Mouse (Mus musculus): Measurements from ENCODE around the gene Slc29a3.
"Not testable (repeated sequence)": the region's sequence is repeated elsewhere in the genome, so short reads cannot be mapped to it uniquely, and the experiment has no call there.

Slc29a3 gene

DNA sequence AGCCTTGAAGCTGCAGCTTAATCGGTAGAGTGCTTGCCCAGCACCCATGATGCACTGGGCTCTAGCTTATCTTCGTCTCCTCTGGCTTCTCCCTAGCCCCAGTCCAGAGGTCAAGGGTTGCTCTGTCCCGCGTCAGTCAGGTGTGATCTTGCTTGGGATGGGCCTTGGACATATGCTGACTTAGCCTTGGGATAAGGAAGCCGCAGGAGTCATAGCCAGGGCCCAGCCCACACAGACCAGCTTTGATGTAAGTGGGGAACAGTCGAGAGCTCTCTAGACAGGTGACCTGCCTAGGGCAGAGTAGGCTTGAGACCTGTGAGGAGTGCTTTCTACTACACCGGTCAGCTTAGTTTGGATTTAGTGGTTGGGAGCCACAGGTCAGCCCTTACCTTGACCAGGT is 14.8 kb upstream of the Slc29a3 start:
- DNase-seq (ENCODE audit: low spot score in 2 of 2) = no peak

GRCm38 (mm10) chr10:60762126-60762525 is 9.5 kb upstream of the Slc29a3 start:
- no peak for DNase-seq (ENCODE audit: low spot score in 2 of 2)

DNA sequence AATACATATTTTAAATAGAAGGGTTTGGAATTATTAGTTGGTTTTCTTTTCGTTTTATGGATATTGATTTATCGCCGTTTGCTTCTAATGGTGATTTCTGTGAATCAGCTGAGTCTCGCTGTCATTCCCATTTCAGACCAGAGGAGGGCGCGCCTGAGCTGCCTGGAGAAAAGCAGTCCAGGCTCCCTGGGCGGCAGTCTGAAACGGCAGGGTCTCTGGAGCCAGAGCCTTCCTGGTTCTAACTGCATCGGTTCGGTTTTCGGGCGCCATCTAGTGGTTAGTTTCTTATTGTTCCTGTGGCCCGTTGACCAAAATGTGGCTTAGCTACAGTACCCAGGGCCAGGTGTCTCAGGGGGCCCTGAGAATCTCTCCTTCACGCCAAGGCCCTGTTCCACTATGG is 7.8 kb upstream of the Slc29a3 start:
- DNase-seq (ENCODE audit: low spot score in 2 of 2) = peak; percentile 87

DNA sequence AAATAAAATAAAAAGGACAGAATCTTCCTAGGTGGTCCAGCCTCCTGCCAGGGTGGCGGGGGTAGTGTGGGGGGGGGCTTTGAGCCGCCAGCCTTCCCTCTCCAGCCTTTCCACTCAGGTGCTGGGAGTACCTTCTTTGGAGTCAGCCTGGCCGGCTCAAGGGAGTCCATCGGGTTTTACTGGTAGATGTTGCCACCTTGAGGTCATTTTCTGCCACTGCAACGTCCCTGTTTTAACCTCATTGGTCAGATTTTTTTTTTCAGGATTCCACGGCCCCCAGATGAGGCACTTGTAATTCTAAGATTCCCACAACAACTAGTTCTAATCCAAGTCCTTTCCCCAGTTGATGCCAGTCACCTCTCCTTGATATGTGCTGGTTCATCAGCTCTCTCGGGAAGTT is 4.4 kb upstream of the Slc29a3 start:
- DNase-seq (ENCODE audit: low spot score in 2 of 2) = peak; percentile 49 to 53

GRCm38 (mm10) chr10:60756146-60756545 is 3.6 kb upstream of the Slc29a3 start:
- no peak for DNase-seq (ENCODE audit: low spot score in 2 of 2)

GRCm38 (mm10) chr10:60753941-60754340 is 1.3 kb upstream of the Slc29a3 start:
- no peak for DNase-seq (ENCODE audit: low spot score in 2 of 2)

DNA sequence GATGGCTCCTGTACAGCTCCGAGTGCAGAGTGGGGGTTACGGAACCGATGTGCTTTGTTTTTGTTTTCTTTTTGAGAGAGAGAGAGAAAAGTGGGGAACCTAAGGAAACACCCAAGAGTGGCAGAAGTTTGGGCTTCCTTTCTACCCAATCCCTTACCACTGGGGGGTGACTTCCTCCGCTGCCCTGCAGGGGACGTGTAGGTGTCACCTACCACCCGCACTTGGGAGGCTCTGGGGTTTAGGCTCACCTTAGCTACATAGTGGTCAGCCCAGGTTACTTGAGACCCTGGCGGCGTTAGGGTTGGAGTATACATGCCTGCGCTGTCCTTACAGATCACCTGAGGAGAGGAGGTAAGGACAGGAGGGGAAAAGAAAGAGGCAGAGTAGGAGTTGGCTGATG is 667 bp upstream of the Slc29a3 start:
- DNase-seq (ENCODE audit: low spot score in 2 of 2) = no peak

GRCm38 (mm10) chr10:60747667-60748212 is 4.9 kb downstream of the Slc29a3 start:
- no peak for DNase-seq (ENCODE audit: low spot score in 2 of 2)

DNA sequence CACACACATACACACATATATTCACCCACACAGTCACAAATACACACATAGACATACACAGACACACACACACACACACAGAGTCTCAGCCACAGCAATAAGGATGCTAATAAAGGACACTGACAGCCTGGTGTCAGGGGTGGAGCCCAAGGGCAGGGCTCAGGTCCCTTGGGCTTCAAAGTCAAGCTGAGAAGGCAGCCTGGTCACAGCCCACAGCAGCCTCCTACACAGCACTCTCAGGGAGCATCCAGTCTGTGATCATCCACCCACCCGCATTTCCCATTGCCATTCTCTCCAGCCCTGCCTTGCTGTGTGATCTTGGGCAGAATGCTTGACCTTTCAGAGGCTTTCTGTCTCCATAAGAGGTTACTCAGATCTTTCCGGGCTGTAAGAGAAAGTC is 6.1 kb downstream of the Slc29a3 start:
- no peak for DNase-seq (ENCODE audit: low spot score in 2 of 2)

DNA sequence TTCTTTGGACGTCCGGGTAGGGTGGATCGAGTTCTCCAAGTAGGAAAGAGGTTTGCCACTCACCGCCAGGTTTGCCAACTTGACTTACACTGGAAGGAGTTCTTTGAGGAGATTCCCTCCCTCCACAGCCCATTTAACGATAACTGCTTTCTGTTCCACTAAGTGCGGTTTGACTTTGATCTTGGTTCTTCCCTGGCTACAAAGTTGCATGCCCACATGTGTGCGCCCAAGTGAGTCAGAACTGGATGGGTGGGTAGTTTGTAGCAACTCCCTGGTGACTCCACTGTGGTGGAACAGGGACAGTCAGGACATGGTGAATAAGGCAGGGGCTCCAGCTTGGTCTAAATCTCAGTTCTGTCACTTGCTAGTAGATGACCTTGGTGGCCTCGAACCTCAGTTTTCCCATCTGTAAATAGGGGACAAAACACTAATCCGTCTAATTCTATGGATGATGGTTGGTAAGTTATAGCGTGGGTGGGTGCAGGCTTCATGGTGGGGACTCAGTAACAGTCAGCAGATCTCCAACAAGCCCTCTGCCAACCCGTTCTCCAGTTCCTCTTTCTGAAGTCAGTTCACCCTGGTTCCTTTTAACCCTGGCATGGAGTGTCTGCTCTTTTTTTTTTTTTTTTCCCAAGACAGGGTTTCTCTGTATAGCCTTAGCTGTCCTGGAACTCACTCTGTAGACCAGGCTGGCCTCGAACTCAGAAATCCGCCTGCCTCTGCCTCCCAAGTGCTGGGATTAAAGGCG is 7.9 kb downstream of the Slc29a3 start:
- DNase-seq (ENCODE audit: low spot score in 2 of 2) = no peak

- no peak for DNase-seq (ENCODE audit: low spot score in 2 of 2)
Measured at GRCm38 (mm10) chr10:60743681-60744080, 8.9 kb downstream of the Slc29a3 start.

DNA sequence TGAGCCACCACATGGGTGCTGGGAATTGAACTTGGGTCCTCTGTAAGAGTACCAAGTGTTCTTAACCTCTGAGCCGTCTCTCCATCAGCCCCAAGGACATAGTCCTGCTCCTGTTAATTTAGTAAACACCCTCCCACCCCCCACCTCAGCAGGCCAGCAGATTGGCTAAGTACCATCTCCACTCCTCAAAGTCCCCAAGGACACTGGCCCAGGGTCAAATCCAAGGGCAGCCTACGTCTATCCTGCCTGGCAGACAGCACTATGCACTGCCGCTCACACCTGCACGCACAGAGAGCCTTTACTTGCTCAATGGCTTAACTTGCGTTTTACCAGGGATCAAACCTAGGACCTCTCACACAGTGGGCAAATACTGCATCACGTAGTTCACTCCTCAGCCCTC is 9.7 kb downstream of the Slc29a3 start:
- DNase-seq (ENCODE audit: low spot score in 2 of 2) = no peak

DNA sequence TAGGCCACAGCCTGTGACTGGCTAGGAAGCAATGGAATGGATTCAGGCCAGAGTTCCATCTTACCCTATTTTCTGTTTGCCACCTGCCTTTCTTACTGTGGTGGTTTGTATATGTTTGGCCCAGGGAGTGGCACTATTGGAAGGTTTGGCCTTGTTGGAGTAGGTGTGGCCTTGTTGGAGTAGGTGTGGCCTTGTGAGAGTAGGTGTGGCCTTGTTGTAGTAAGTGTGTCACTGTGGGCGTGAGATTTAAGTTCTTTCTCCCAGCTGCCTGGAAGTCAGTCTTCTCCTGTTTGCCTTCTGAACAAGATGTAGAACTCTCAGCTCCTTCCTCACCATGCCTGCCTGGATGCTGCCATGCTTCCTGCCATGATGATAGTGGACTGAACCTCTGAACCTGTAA is 10.3 kb downstream of the Slc29a3 start:
- DNase-seq (ENCODE audit: low spot score in 2 of 2) = not testable (repeated sequence)

GRCm38 (mm10) chr10:60741435-60741834 is 11.2 kb downstream of the Slc29a3 start:
- no peak for DNase-seq (ENCODE audit: low spot score in 2 of 2)

GRCm38 (mm10) chr10:60739619-60740363 is 12.8 kb downstream of the Slc29a3 start:
- no peak for DNase-seq (ENCODE audit: low spot score in 2 of 2)

- DNase-seq (ENCODE audit: low spot score in 2 of 2) = no peak
Measured at GRCm38 (mm10) chr10:60737886-60738640, 14.5 kb downstream of the Slc29a3 start.

DNA sequence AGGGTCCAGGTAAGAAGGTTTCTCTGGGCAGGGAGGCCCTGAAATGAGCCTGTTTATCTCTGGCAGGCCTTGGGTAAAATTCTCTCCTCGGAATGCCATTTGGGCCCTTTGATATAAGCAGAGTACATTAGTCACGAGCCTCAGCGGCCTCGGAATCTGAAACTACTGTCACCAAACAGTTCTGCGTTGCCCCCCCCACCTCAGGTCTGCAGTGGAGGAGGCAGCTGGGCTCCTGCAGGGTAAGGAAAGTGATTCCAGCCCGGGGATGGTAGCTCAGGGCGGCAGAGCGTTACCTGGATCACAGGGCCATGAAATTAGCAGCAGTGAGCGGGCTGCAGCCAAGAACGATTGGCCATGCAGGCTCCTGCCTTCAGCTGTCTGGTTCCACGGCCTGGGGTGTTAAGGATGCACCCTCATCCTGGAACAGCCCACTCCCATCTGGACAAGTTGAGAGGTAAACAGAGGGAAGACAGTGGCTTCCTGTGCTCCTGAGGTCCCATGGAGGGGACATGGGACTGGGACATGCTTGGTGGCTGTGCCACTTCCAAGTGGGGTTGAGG is 15.3 kb downstream of the Slc29a3 start:
- DNase-seq (ENCODE audit: low spot score in 2 of 2) = no peak

DNA sequence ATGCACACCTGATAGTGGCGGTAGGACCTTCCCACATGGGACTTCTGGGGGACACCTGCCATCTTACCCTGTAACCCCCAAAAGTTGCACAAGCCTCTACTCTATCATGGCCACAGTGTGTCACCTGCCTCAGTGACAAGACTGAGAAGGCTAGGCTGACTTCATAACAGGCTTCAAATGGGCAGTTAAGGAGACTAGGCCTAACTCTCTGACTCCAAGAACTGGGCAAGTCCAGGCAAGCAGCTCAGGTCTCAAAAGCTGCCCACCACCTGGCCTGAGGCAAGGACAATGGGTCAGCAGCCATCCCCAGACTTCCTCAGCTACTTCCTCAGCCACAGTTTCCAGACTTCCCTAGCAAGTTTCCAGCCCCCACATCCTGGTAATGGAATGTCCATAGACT is 16.9 kb downstream of the Slc29a3 start:
- no peak for DNase-seq (ENCODE audit: low spot score in 2 of 2)

- DNase-seq (ENCODE audit: low spot score in 2 of 2) = no peak
Measured at GRCm38 (mm10) chr10:60733471-60733870, 19.1 kb downstream of the Slc29a3 start.

GRCm38 (mm10) chr10:60732397-60732861 is 20.2 kb downstream of the Slc29a3 start:
- DNase-seq (ENCODE audit: low spot score in 2 of 2) = no peak

DNA sequence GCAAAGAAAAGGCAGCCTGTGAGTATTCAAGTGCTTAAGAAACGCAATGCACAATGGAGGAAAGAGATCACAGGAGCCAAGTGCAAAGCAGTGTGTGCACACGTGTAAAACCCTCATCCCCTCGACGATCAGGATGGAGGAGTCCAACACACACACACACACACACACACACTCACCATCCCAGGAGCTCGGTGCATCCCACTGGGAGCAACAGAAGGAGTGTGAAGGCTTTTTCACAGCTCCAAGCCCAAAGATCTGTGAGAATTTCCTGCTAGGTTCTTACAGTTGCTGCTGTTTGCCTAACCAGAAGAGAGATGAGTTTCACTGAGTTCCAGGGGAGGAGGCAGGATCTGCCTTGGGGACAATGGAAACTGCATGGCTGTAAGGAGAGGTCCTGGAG is 20.9 kb downstream of the Slc29a3 start:
- no peak for DNase-seq (ENCODE audit: low spot score in 2 of 2)

- no peak for DNase-seq (ENCODE audit: low spot score in 2 of 2)
Measured at GRCm38 (mm10) chr10:60727301-60727700, 25.3 kb downstream of the Slc29a3 start.

Measured in frontal cortex, postnatal 25 days (tissue).